Mouse (Mus musculus) bone marrow macrophage, adult 2 months (primary cell): ENCODE measurements around the gene Ppp3cb.

Experiments used
- CTCF ChIP-seq: IDR thresholded peaks from 2 replicates; pipeline ENCODE4 v1.5.1; 2012; ENCODE audit warnings: low read depth, mild to moderate bottlenecking, low read length, moderate library complexity
- POLR2A ChIP-seq: IDR thresholded peaks from 2 replicates; pipeline ENCODE4 v1.6.1; 2012; ENCODE audit warnings: mild to moderate bottlenecking, low read depth, low read length, borderline replicate concordance

GRCm38 (mm10) chr14:20545529-20546331 lies 643 bp downstream of the Ppp3cb start:
- TF ChIP-seq CTCF (no peak), POLR2A (peak; percentile 76)
